Mouse (Mus musculus): Measurements from ENCODE around the gene Tns1. TPM values are rescaled to one million over a fixed set of nuclear protein-coding genes. Genes with fewer than 3 reads are reported as not detected.
A peak's percentile ranks its signal among the peaks of the same experiment; 100 is the strongest.

The Tns1 gene
- polyA plus RNA-seq, 1 experiment from 2014 or later: 120 TPM

DNA sequence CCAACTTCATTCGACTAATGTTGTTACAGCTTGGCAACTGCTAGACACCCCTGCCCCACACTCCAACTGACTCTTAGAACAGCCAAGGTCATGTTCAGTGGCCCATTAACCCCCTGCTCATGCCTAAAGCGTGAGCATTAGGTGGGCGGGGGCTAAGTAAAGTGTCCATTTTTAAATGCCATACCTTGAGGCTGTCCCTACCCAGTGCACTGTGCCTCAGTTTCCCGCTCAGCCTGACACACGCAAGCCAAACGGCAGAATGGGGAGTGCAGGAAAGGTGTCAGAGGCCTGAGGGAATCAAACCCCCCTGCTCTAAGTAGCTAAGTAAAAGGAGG, 12.6 kb downstream of the Tns1 start:
- H3K4me2 ChIP-seq (ENCODE audit: low read depth, low read length): no peak overlapping the region
- no peak overlapping the region for H3K4me3 ChIP-seq (ENCODE audit: low read length)
- H3K36me3 ChIP-seq (ENCODE audit: control insufficient read depth, insufficient read depth): no peaks in the 10 kb centered on the region
- H3K4me1 ChIP-seq (ENCODE audit: control insufficient read depth, insufficient read depth, low read length): peaks cover 29% of the 10 kb centered on the region
- H3K9me3 ChIP-seq (replicated peaks; ENCODE audit: control insufficient read depth, low read length): no peaks in the 10 kb centered on the region
- WGBS: 59% methylated on average over 6 of the region's 6 CpGs
- ATAC-seq (replicated peaks; ENCODE audit: extremely low read depth, insufficient read depth, low FRiP score): no peak
- no peak overlapping the region; the same call in 1 of the 2 replicates for H3K9ac ChIP-seq (ENCODE audit: low read length)
- H3K27ac ChIP-seq (ENCODE audit: low read length): no peak overlapping the region
- H3K27me3 ChIP-seq (ENCODE audit: control insufficient read depth, insufficient read depth, low read length): no peaks in the 10 kb centered on the region; the same call in 1 of the 2 replicates

DNA sequence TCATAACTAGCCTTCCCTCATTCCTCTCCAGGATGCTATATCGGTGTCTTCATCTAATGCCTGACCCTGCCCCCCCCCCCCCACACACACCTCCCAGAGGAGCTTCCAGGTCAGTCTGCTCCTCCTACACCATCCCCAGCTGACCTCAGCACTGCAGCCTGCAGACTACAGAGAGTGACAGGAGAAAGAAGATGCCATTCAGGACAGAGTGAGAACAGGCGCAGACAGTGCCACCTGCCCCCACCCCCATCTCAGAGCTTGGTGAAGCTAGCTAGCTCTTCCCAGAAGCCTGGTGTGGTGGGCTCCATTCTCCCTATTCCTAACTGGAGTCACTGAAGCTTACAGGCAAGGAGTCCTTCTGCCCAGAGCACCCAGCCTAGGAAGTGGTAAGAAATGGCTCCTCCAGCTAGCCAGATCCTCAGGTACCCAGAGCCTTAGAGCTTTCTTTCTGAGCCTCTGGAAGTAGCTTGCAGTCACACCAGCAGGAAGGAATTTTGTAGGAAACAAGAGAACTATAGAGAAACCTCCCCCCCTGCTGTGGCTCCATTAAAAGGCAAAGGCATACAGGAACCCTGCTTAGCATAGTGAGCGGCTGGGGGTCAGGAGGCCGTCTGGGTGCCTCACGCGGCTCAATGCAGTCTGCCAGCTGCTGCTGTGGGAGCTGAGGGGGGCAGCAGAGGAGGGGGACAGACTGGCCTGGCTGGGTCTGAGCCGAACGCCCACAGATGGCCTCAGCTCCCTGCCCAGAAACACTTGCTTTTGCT, 13.1 kb downstream of the Tns1 start:
- Histone ChIP-seq H3K9ac (ENCODE audit: low read length) (peak overlapping the region; percentile 42; the same call in 1 of the 2 replicates), H3K36me3 (ENCODE audit: control insufficient read depth, insufficient read depth) (no peaks in the 10 kb centered on the region)

DNA sequence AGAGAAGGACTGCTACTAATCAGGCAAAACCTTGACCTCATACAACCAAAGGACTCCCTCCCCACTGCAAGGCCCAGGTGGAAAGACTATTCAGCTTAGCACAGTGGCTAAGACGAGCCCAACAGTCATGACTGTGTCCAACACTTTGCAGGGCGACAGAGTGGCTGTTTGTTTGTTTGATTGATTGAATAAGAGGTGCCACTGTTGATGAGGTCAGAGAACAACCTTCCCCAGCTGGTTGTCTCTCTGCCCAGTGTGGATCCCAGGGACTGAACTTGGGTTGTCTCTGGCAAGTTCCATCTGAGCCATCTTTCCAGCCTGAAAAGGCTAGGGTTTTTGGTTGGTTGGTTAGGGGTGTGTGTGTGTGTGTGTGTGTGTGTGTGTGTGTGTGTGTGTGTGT, 14.6 kb downstream of the Tns1 start:
- Histone ChIP-seq H3K27ac (ENCODE audit: low read length) (no peak overlapping the region), H3K9me3 (replicated peaks; ENCODE audit: control insufficient read depth, low read length) (no peaks in the 10 kb centered on the region), H3K27me3 (ENCODE audit: control insufficient read depth, insufficient read depth, low read length) (no peaks in the 10 kb centered on the region; the same call in 1 of the 2 replicates), H3K4me1 (ENCODE audit: control insufficient read depth, insufficient read depth, low read length) (peaks cover 37% of the 10 kb centered on the region), H3K4me3 (ENCODE audit: low read length) (no peak overlapping the region), H3K9ac (ENCODE audit: low read length) (no peak overlapping the region), H3K36me3 (ENCODE audit: control insufficient read depth, insufficient read depth) (no peaks in the 10 kb centered on the region), H3K4me2 (ENCODE audit: low read depth, low read length) (no peak overlapping the region)
- no peak for ATAC-seq (replicated peaks; ENCODE audit: extremely low read depth, insufficient read depth, low FRiP score)
- WGBS: 76% methylated on average over 2 of the region's 2 CpGs

More for the DNA sequence above, 13.1 kb downstream of the Tns1 start:
- no peak overlapping the region for H3K4me2 ChIP-seq (ENCODE audit: low read depth, low read length)
- no peak for ATAC-seq (replicated peaks; ENCODE audit: extremely low read depth, insufficient read depth, low FRiP score)
- H3K4me3 ChIP-seq (ENCODE audit: low read length): no peak overlapping the region
- 40% methylated on average over 8 of the region's 8 CpGs for WGBS
- H3K9me3 ChIP-seq (replicated peaks; ENCODE audit: control insufficient read depth, low read length): no peaks in the 10 kb centered on the region
- no peak overlapping the region for H3K27ac ChIP-seq (ENCODE audit: low read length)
- H3K4me1 ChIP-seq (ENCODE audit: control insufficient read depth, insufficient read depth, low read length): peaks cover 29% of the 10 kb centered on the region
- no peaks in the 10 kb centered on the region; the same call in 1 of the 2 replicates for H3K27me3 ChIP-seq (ENCODE audit: control insufficient read depth, insufficient read depth, low read length)

DNA sequence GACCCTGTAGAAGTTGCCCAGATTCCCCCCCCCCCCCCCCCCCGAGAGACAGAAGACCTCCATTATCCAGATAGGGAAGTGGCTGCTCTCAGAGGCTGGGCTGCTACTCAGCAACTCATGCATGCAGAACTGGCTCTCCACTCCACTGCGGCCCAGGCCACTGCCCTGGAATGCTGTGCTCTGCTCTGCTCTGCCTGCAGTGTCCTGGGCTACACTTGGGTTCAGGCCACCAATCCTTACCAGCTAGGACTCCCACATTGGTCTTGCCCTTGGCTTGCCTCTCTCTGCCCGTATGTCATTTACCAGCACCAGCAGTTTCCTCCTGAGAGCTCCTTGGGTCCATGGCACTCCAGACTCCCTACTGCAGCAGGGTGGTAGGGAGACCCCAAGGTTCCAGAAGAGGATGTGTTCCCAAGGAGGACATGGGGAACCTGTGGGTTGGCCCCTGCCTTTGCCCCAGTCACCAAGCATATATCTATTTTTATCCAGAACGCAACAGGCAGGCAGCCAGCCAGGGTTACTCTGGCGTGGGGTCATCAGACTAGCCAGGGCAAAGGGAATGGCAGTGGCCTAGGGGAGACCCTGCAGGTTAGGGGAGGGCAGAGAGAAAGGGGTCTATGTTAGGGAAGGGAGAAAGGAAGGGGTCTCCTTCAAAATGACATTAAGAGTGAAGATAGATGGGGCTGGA, 16.2 kb downstream of the Tns1 start:
- no peak overlapping the region for H3K4me3 ChIP-seq (ENCODE audit: low read length)
- H3K9me3 ChIP-seq (replicated peaks; ENCODE audit: control insufficient read depth, low read length): no peaks in the 10 kb centered on the region
- H3K4me2 ChIP-seq (ENCODE audit: low read depth, low read length): no peak overlapping the region
- no peaks in the 10 kb centered on the region for H3K36me3 ChIP-seq (ENCODE audit: control insufficient read depth, insufficient read depth)
- 44% methylated on average over 4 of the region's 5 CpGs for WGBS
- H3K27ac ChIP-seq (ENCODE audit: low read length): peak overlapping the region; percentile 68
- no peak overlapping the region; the same call in 1 of the 2 replicates for H3K9ac ChIP-seq (ENCODE audit: low read length)
- peaks cover 48% of the 10 kb centered on the region for H3K4me1 ChIP-seq (ENCODE audit: control insufficient read depth, insufficient read depth, low read length)
- no peak for ATAC-seq (replicated peaks; ENCODE audit: extremely low read depth, insufficient read depth, low FRiP score)
- H3K27me3 ChIP-seq (ENCODE audit: control insufficient read depth, insufficient read depth, low read length): no peaks in the 10 kb centered on the region; the same call in 1 of the 2 replicates

DNA sequence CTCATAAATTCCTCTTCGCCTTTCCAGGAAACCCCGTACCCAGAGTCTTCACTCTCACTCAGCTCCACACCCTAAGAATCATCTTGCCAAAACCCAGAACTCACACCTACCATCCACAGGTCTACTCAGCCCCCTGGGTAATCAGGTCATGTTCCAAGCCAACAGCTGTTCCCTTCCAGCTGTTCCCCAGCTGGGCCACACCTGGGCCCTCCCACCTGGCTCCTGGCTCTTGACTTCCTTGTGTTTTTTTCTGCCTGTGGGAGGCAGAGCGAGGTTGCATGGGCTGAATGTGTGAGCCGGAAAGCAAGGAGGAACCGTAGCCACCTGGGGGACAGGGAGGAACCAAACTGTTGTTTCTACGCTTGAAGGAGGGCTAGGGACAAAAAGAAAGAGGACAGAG, 18.0 kb downstream of the Tns1 start:
- H3K4me3 ChIP-seq (ENCODE audit: low read length): no peak overlapping the region
- H3K4me2 ChIP-seq (ENCODE audit: low read depth, low read length): no peak overlapping the region
- peaks cover 43% of the 10 kb centered on the region for H3K4me1 ChIP-seq (ENCODE audit: control insufficient read depth, insufficient read depth, low read length)
- no peaks in the 10 kb centered on the region for H3K9me3 ChIP-seq (replicated peaks; ENCODE audit: control insufficient read depth, low read length)
- H3K9ac ChIP-seq (ENCODE audit: low read length): no peak overlapping the region
- WGBS: 70% methylated on average over 6 of the region's 6 CpGs
- H3K36me3 ChIP-seq (ENCODE audit: control insufficient read depth, insufficient read depth): no peaks in the 10 kb centered on the region
- H3K27me3 ChIP-seq (ENCODE audit: control insufficient read depth, insufficient read depth, low read length): no peaks in the 10 kb centered on the region; the same call in 1 of the 2 replicates
- no peak for ATAC-seq (replicated peaks; ENCODE audit: extremely low read depth, insufficient read depth, low FRiP score)
- H3K27ac ChIP-seq (ENCODE audit: low read length): no peak overlapping the region

DNA sequence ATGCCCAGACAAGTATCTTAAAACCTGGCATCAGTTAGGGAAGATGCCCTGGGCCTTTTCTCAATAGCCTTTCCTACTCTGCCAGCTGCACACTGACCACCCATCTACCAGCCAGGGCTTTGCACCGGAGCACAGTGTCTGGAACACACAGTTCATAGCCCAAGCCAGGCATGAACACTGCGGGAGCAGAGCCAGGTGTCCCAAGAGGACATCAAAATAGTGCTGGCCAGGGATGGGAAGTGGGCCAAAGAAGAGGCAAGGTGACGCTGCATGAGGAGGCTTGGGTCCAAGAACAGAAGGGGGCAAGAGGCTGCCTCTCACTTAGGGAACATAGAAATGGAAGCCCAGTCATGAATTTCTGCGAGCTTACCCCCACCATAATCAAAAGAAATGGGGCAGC, 18.6 kb downstream of the Tns1 start:
- H3K4me2 ChIP-seq (ENCODE audit: low read depth, low read length): no peak overlapping the region
- H3K9me3 ChIP-seq (replicated peaks; ENCODE audit: control insufficient read depth, low read length): no peaks in the 10 kb centered on the region
- no peak overlapping the region for H3K4me3 ChIP-seq (ENCODE audit: low read length)
- H3K27ac ChIP-seq (ENCODE audit: low read length): no peak overlapping the region
- WGBS: 54% methylated on average over 4 of the region's 4 CpGs
- ATAC-seq (replicated peaks; ENCODE audit: extremely low read depth, insufficient read depth, low FRiP score): no peak
- peaks cover 38% of the 10 kb centered on the region for H3K4me1 ChIP-seq (ENCODE audit: control insufficient read depth, insufficient read depth, low read length)
- H3K27me3 ChIP-seq (ENCODE audit: control insufficient read depth, insufficient read depth, low read length): no peaks in the 10 kb centered on the region; the same call in 1 of the 2 replicates
- no peaks in the 10 kb centered on the region for H3K36me3 ChIP-seq (ENCODE audit: control insufficient read depth, insufficient read depth)
- H3K9ac ChIP-seq (ENCODE audit: low read length): no peak overlapping the region

DNA sequence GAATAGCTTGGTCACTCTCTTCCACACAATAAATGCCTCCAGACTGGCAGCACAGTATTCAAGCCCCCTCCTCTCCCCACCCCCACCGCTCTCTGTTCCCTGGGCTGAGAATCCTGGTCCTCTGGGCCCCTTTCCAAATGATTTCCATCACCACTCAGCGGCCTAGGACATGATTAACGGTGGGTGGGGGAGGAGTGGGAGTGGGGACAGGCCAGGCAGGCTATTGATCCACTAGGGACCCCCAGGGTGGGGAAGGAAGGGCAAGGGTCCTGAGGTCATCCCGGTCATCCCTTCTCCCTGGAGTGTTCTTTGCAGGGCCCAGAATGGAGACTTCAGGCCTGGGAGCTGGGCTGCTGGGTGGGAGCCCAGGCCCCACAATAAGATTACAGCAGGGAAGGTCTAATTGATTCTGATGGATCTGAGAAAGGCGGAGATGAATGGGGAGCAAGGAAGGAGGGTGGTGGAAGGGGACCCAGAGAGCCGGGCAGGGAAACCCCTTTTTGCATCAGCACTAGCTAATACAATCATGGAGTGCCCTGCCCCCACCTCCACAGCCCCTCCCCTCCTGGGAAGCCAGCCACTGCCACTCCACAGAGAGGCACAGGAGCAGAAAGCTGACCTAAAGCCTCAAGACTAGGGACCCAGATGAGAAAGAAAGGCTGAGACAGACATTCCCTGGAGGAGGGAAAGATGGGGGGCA, 20.4 kb downstream of the Tns1 start:
- 42% methylated on average over 6 of the region's 6 CpGs for WGBS
- H3K4me3 ChIP-seq (ENCODE audit: low read length): no peak overlapping the region
- peaks cover 4% of the 10 kb centered on the region for H3K27me3 ChIP-seq (ENCODE audit: control insufficient read depth, insufficient read depth, low read length)
- H3K9me3 ChIP-seq (replicated peaks; ENCODE audit: control insufficient read depth, low read length): no peaks in the 10 kb centered on the region
- H3K9ac ChIP-seq (ENCODE audit: low read length): no peak overlapping the region
- peak overlapping the region; percentile 41 for H3K27ac ChIP-seq (ENCODE audit: low read length)
- H3K36me3 ChIP-seq (ENCODE audit: control insufficient read depth, insufficient read depth): no peaks in the 10 kb centered on the region
- H3K4me1 ChIP-seq (ENCODE audit: control insufficient read depth, insufficient read depth, low read length): peaks cover 44% of the 10 kb centered on the region
- peak; percentile 43; the same call in 1 of the 2 replicates for ATAC-seq (replicated peaks; ENCODE audit: extremely low read depth, insufficient read depth, low FRiP score)
- no peak overlapping the region for H3K4me2 ChIP-seq (ENCODE audit: low read depth, low read length)

DNA sequence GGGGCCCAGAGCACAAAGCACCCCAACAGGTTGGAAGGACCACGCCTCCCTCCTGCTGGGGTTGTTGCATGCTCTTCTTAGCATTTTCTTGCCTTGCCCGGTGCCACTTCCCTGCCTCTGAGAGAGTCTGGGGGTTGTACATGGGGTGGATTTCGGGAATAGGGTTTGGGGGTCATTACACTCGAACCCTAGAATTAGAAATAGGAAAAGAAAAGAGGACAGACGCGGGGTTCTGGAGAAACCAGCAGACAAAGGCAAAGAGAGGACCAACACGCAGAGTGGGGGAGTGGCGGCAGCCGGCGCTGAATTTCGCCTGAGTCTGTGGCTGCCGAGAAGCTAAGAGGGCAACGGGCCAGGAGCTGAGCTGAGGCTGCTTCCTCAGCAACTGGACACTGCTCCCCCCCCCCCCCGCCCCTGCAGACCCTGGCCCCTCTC, 25.2 kb downstream of the Tns1 start:
- Histone ChIP-seq H3K9ac (ENCODE audit: low read length) (peak overlapping the region; percentile 53), H3K9me3 (replicated peaks; ENCODE audit: control insufficient read depth, low read length) (no peaks in the 10 kb centered on the region), H3K36me3 (ENCODE audit: control insufficient read depth, insufficient read depth) (no peaks in the 10 kb centered on the region), H3K4me1 (ENCODE audit: control insufficient read depth, insufficient read depth, low read length) (peaks cover 48% of the 10 kb centered on the region), H3K4me2 (ENCODE audit: low read depth, low read length) (peak overlapping the region; percentile 91), H3K4me3 (ENCODE audit: low read length) (peak overlapping the region; percentile 55), H3K27me3 (ENCODE audit: control insufficient read depth, insufficient read depth, low read length) (peaks cover 4% of the 10 kb centered on the region), H3K27ac (ENCODE audit: low read length) (no peak overlapping the region)
- WGBS: 1% methylated on average over 13 of the region's 14 CpGs
- no peak for ATAC-seq (replicated peaks; ENCODE audit: extremely low read depth, insufficient read depth, low FRiP score)
